Mouse (Mus musculus) kidney, postnatal 25 days (tissue): ENCODE measurements around the gene Wtap.
A peak's percentile ranks its signal among the peaks of the same experiment; 100 is the strongest.
"Not testable (repeated sequence)": the region's sequence is repeated elsewhere in the genome, so short reads cannot be mapped to it uniquely, and the experiment has no call there.

ENCODE experiments used
- DNase-seq, 2 experiments: peaks; one replicate each; pipeline ENCODE4 v3.0.0; 2021; ENCODE audit warnings: mixed read lengths in 2 of 2

Gene Wtap

GRCm38 (mm10) chr17:12994069-12994468 is at the start of gene Wtap:
TSS of gene Wtap (minus strand) at chr17:12994169.
- DNase-seq = no peak

- DNase-seq = not testable (repeated sequence)
Measured at GRCm38 (mm10) chr17:13036627-13037192, 42.7 kb upstream of the Wtap start.

- peak; percentile 78 to 83 for DNase-seq
Measured at GRCm38 (mm10) chr17:13013316-13013715, 19.3 kb upstream of the Wtap start.

- peak; percentile 30 to 47 for DNase-seq
Measured at GRCm38 (mm10) chr17:13009887-13010286, 15.9 kb upstream of the Wtap start.

- DNase-seq = peak; percentile 53 to 83
Measured at GRCm38 (mm10) chr17:13008528-13008927, 14.6 kb upstream of the Wtap start.

GRCm38 (mm10) chr17:13007730-13008425 is 13.9 kb upstream of the Wtap start:
- DNase-seq = peak; percentile 99 to 100

GRCm38 (mm10) chr17:13006984-13007383 is 13.0 kb upstream of the Wtap start:
- DNase-seq = no peak

GRCm38 (mm10) chr17:13006546-13006945 is 12.6 kb upstream of the Wtap start, which contains the start of gene Sod2:
TSS of gene Sod2 (plus strand) at chr17:13006846.
- DNase-seq = not testable (repeated sequence)

GRCm38 (mm10) chr17:13004436-13004835 is 10.5 kb upstream of the Wtap start:
- not testable (repeated sequence) for DNase-seq

GRCm38 (mm10) chr17:13002243-13002642 is 8.3 kb upstream of the Wtap start:
- DNase-seq = not testable (repeated sequence)

GRCm38 (mm10) chr17:12999069-12999468 is 5.1 kb upstream of the Wtap start:
- no peak for DNase-seq

- no peak for DNase-seq
Measured at GRCm38 (mm10) chr17:12997890-12998289, 3.9 kb upstream of the Wtap start.

GRCm38 (mm10) chr17:12996345-12996744 is 2.4 kb upstream of the Wtap start:
- peak; percentile 78 to 82 for DNase-seq

- peak; percentile 95 to 99 for DNase-seq
Measured at GRCm38 (mm10) chr17:12992470-12992991, 1.4 kb downstream of the Wtap start.

- DNase-seq = peak; percentile 88 to 95
Measured at GRCm38 (mm10) chr17:12991635-12992358, 2.2 kb downstream of the Wtap start.

GRCm38 (mm10) chr17:12991194-12991634 is 2.8 kb downstream of the Wtap start:
- peak in 1 of 2 experiments; percentile 47 for DNase-seq

GRCm38 (mm10) chr17:12990567-12991145 is 3.3 kb downstream of the Wtap start:
- DNase-seq = no peak

- DNase-seq = peak; percentile 36 to 46
Measured at GRCm38 (mm10) chr17:12988096-12988495, 5.9 kb downstream of the Wtap start.

- no peak for DNase-seq
Measured at GRCm38 (mm10) chr17:12983988-12984387, 10.0 kb downstream of the Wtap start.

GRCm38 (mm10) chr17:12978546-12978945 is 15.4 kb downstream of the Wtap start:
- peak; percentile 27 to 52 for DNase-seq

- no peak for DNase-seq
Measured at GRCm38 (mm10) chr17:12973851-12974250, 20.1 kb downstream of the Wtap start.

GRCm38 (mm10) chr17:12967173-12967572 is 26.8 kb downstream of the Wtap start:
- DNase-seq = no peak

GRCm38 (mm10) chr17:12963476-12963875 is 30.5 kb downstream of the Wtap start:
- DNase-seq = peak; percentile 22 to 57
